Comparison of ENCODE assay signal across 19 mouse cellular contexts in the genomic region with DNA sequence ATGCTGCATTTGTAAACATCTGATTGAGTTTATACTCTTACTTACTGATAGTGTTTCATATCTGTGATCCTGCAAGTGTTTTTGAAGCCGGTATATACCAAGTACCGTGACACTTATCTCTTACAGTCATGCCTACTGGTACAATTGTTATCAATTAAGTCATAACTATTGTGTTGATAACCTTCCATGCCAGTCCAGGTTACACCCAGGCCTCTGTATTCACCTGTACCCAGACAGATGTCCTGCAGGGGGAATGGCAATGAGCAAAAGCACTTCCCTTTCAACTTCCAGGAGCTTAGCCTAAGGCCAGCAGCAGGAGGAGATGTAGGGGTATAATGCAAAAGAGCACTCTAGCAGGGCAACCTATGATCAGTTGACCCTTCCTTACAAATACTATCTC.
A peak's percentile ranks its signal among the peaks of the same experiment; 100 is the strongest.
DNase-seq lines count a peak whose midpoint lies in the region; ATAC-seq and TF ChIP-seq lines count a peak whose summit lies in the region.
"Had no signal": no experiment of that assay in that cellular context is flagged by ENCODE, and none has a peak within 500 bp of the region (broad histone marks: within the 10 kb centered on the region; RNA-seq: fewer than 3 reads in every experiment).

No protein-coding gene starts in this region.

- intact Hi-C loops in heart, postnatal 14 days (cut with DNase I), result no loop called here

- H3K4me2 ChIP-seq in lung, embryonic 15.5 days, result no peak overlapping the region
- no peak overlapping the region for H3K4me2 ChIP-seq in lung, postnatal 0 days (replicated peaks; ENCODE audit: low read depth, low read length)
- H3K4me2 ChIP-seq: embryonic facial prominence, embryonic 15.5 days; forebrain, embryonic 15.5 days; heart, embryonic 15.5 days; neural tube, embryonic 15.5 days had no signal

- no peak for TF ChIP-seq POLR2A in small intestine, adult 2 months (IDR thresholded peaks at IDR 0.05; ENCODE audit: low read depth, low read length)

- no peaks in the 10 kb centered on the region for H3K27me3 ChIP-seq in lung, embryonic 15.5 days
- H3K27me3 ChIP-seq in lung, postnatal 0 days (replicated peaks; ENCODE audit: insufficient read depth, low read length), result no peaks in the 10 kb centered on the region
- H3K27me3 ChIP-seq in small intestine, adult 2 months (ENCODE audit: control insufficient read depth, insufficient read depth, low read length), result no peaks in the 10 kb centered on the region
- H3K27me3 ChIP-seq: embryonic facial prominence, embryonic 15.5 days; forebrain, embryonic 15.5 days; heart, embryonic 15.5 days; neural tube, embryonic 15.5 days had no signal

- H3K9me3 ChIP-seq in lung, embryonic 15.5 days, result no peaks in the 10 kb centered on the region
- H3K9me3 ChIP-seq in lung, postnatal 0 days (ENCODE audit: low read length), result no peaks in the 10 kb centered on the region
- H3K9me3 ChIP-seq: embryonic facial prominence, embryonic 15.5 days; forebrain, embryonic 15.5 days; heart, embryonic 15.5 days; midbrain, embryonic 10.5 days; neural tube, embryonic 15.5 days had no signal

- no peaks in the 10 kb centered on the region for H3K36me3 ChIP-seq in lung, embryonic 15.5 days
- H3K36me3 ChIP-seq in lung, postnatal 0 days (ENCODE audit: insufficient read depth, low read length), result no peaks in the 10 kb centered on the region
- H3K36me3 ChIP-seq in small intestine, adult 2 months (ENCODE audit: control insufficient read depth, insufficient read depth, low read length), result no peaks in the 10 kb centered on the region
- H3K36me3 ChIP-seq: embryonic facial prominence, embryonic 15.5 days; forebrain, embryonic 15.5 days; heart, embryonic 15.5 days; midbrain, embryonic 10.5 days; neural tube, embryonic 15.5 days had no signal

- TF ChIP-seq EP300 in lung, postnatal 0 days (IDR thresholded peaks at IDR 0.05), result no peak

- TF ChIP-seq CTCF in lung, postnatal 0 days (IDR thresholded peaks at IDR 0.05), result no peak
- TF ChIP-seq CTCF in small intestine, adult 2 months (IDR thresholded peaks at IDR 0.05; ENCODE audit: extremely low read depth, insufficient read length, insufficient replicate concordance, low read depth, low read length), result no peak

- peak overlapping the region; percentile 58; the same call in 1 of the 2 replicates for H3K27ac ChIP-seq in lung, embryonic 15.5 days
- no peak overlapping the region for H3K27ac ChIP-seq in lung, postnatal 0 days (ENCODE audit: low read length)
- peak overlapping the region; percentile 6; the same call in 1 of the 2 replicates for H3K27ac ChIP-seq in small intestine, adult 2 months (ENCODE audit: insufficient read depth, low read depth, low read length)
- H3K27ac ChIP-seq: embryonic facial prominence, embryonic 15.5 days; forebrain, embryonic 15.5 days; hindbrain, postnatal 0 days; layer of hippocampus, adult 2 months; midbrain, embryonic 10.5 days; neural tube, embryonic 15.5 days had no signal

- 49% methylated on average over 2 of the region's 2 CpGs for WGBS in lung, embryonic 15.5 days
- WGBS in lung, postnatal 0 days, result 48% methylated on average over 2 of the region's 2 CpGs
- WGBS in small intestine, adult 2 months, result 33% methylated on average over 2 of the region's 2 CpGs

- ATAC-seq in lung, embryonic 15.5 days (ENCODE audit: borderline replicate concordance, extremely low read depth, low FRiP score, low TSS enrichment), result no peak
- no peak for ATAC-seq in lung, postnatal 0 days
- ATAC-seq: forebrain, embryonic 15.5 days; hindbrain, postnatal 0 days had no signal

- no peak overlapping the region for H3K4me3 ChIP-seq in lung, embryonic 15.5 days
- H3K4me3 ChIP-seq in lung, postnatal 0 days (ENCODE audit: low read depth, low read length), result no peak overlapping the region
- no peak overlapping the region for H3K4me3 ChIP-seq in small intestine, adult 2 months (ENCODE audit: low read depth, low read length)
- H3K4me3 ChIP-seq: embryonic facial prominence, embryonic 15.5 days; forebrain, embryonic 15.5 days; heart, embryonic 15.5 days; layer of hippocampus, adult 2 months; midbrain, embryonic 10.5 days; neural tube, embryonic 15.5 days had no signal

- H3K4me1 ChIP-seq in lung, embryonic 15.5 days, result peaks cover 20% of the 10 kb centered on the region
- peaks cover 3% of the 10 kb centered on the region; the same call in 1 of the 2 replicates for H3K4me1 ChIP-seq in lung, postnatal 0 days (ENCODE audit: insufficient read depth, low read depth, low read length)
- H3K4me1 ChIP-seq in small intestine, adult 2 months (ENCODE audit: control insufficient read depth, insufficient read depth, insufficient read length, low read length), result peaks cover 7% of the 10 kb centered on the region; the same call in 1 of the 2 replicates
- H3K4me1 ChIP-seq: forebrain, embryonic 15.5 days; midbrain, embryonic 10.5 days had no signal

- DNase-seq in heart, adult 11 months, result peak; percentile 69
- no peak for DNase-seq in heart, postnatal 14 days
- DNase-seq in lung, postnatal 0 days (ENCODE audit: low spot score), result no peak
- no peak for DNase-seq in right cerebral cortex, postnatal 4 days
- DNase-seq in right cerebral cortex, postnatal 14 days, result no peak
- DNase-seq: gastrocnemius, postnatal 14 days; layer of hippocampus, postnatal 36 days; spleen, adult 18-20 months; thymus, adult 18-20 months; thymus, postnatal 36 days had no signal

- H3K9ac ChIP-seq in lung, embryonic 15.5 days, result no peak overlapping the region
- H3K9ac ChIP-seq in lung, postnatal 0 days (replicated peaks; ENCODE audit: low read depth), result no peak overlapping the region
- H3K9ac ChIP-seq: embryonic facial prominence, embryonic 15.5 days; forebrain, embryonic 15.5 days; heart, embryonic 15.5 days; neural tube, embryonic 15.5 days had no signal
